Mouse (Mus musculus): ENCODE data around the gene Lig3. TPM values are rescaled to one million over a fixed set of nuclear protein-coding genes. Genes with fewer than 3 reads are reported as not detected.

Lig3 gene
- 19.8 and 21.5 TPM in 2 replicates for polyA plus RNA-seq (2015; fragmentation: Nextera tagmentation; extraction: Ambion mirVana)

DNA sequence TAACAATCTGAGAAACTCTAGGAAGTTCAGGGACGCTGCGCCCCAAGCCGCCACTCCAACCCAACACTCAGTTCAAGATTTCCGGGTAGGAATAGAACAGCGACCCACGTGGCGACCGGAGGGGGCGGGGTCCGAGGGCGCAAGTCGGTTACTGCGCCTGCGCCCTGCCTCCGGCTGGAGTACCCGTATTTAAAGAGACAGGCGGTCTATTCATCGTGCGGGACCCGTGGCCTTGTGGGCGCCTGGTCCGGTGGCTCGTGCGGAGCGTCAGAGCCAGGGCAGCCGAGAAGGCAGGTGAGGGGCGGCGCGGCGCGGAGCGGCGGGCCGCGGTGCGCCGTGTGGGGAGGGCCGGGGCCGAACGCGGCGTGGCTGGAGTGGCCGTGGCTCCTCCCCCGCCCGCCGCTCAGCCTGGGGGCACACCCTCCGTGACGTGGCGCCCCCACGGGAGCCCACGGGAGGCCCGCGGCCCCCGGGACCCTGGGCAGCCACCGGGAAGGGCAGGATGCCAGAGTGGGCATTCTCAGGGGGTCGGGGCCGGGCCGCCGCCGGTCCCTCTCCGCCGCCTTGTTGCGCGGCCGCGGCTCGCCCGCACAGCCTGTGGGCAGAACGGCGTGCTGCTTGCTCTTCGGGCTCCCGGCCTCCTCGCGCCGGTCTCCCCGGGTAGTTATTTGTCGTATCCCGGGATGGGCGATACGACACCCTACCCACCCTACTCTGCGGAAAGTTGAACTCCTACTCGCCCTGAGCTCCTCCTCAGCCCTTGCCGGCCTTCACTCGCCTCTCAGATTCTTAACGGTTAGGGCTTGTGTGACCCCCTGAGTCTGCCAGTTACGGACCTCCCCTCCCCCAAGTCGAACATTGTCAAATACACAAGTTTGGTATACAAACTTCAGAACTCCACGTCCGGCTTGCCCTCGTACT, at the start of gene Lig3:
Gene Lig3, plus strand, starts transcription at position 126 of the 921 bp plus-strand sequence.
- DNase-seq (ENCODE audit: low spot score): peak; percentile 94

- DNase-seq (ENCODE audit: low spot score): no peak
Observed at GRCm38 (mm10) chr11:82734227-82734626, 46.7 kb upstream of the Lig3 start.

DNA sequence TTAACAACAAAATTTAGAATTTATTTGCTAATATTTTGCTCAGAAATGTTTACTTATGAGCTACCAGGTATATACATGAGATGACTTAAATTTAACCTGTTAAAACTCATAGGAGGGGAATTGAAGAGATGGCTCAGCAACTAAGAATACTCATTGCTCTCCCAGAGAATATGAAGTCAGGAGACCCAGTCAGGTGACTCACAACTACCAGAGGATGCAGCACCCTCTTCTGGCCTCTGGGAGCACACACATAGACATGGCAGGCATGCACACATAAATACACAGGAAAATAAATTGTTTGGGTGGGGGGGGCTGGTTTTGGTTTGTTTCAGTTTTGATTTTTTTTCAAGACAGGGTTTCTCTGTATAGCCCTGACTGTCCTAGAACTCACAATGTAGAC, 41.9 kb upstream of the Lig3 start:
- no peak for DNase-seq (ENCODE audit: low spot score)

DNA sequence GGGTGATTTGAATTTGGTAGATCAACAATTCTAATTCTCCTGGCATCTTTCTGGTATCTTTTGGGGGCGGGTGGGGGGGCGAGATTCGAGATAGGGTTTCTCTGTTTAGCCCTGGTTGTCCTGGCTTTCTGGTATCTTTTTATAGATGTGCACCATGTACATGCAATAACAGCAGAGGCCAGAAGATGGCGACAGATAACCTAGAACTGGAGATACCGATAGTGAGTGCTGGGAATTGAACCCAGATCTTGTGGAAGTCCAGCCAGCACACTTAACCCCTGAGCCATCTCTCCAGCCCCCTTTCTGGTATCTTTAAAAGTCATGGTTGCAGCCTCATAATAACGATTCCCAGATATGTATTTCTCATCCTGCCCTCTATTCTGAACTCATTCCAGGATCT, 34.8 kb upstream of the Lig3 start:
- DNase-seq (ENCODE audit: low spot score): peak; percentile 62

GRCm38 (mm10) chr11:82746857-82747366, 34.0 kb upstream of the Lig3 start:
- DNase-seq (ENCODE audit: low spot score): peak; percentile 63

GRCm38 (mm10) chr11:82752349-82753115, 28.4 kb upstream of the Lig3 start:
- no peak for DNase-seq (ENCODE audit: low spot score)

GRCm38 (mm10) chr11:82755919-82756318, 25.0 kb upstream of the Lig3 start:
- DNase-seq (ENCODE audit: low spot score): no peak

DNA sequence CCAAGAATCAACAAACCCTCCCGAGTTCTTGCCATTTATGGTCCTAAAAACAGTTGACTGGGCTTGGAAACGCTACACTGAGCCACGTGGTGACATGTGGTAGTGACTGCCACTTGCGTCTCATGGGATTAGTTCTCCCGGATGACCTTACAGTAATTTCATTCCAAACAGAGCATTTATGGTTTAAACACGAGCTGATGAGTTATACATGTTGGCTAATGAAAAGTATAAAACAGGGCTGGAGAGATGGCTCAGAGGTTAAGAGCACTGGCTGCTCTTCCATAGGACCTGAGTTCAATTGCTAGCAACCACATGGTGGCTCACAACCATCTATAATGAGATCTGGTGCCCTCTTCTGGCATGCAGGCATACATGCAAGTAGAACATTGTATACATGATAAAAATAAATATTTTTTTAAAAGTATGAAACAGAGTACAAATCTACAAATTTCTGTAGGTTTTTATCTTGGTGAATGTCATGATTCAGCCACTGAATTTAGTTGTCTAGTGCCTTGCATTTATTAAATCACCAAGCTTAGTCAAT, 18.6 kb upstream of the Lig3 start:
- no peak for DNase-seq (ENCODE audit: low spot score)

GRCm38 (mm10) chr11:82763261-82763660, 17.6 kb upstream of the Lig3 start:
- peak; percentile 40 for DNase-seq (ENCODE audit: low spot score)

GRCm38 (mm10) chr11:82763742-82764437, 17.0 kb upstream of the Lig3 start, which contains the start of the genes Cct6b and Zfp830:
Gene Cct6b (minus strand): TSS chr11:82764321.
Gene Zfp830 (plus strand): TSS chr11:82764345.
- DNase-seq (ENCODE audit: low spot score): peak; percentile 94

DNA sequence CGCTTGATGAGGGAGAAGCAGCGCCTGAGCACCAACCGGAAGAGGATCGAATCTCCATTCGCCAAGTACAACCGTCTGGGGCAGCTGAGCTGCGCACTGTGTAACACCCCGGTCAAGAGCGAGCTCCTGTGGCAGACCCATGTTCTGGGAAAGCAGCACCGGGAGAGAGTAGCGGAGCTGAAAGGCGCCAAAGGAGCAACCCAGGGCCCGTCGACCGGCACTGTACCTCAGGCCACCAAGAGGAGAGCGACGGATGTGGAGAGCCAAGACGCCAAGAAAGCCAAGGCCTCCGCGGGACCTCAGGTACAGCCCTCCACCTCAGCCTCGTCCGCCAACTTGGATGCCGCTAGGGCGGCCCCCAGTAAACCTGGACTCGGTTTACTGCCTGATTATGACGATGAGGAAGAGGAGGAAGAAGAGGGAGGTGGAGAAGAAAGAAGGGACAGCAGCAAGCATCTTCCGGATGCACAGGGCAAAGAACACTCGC, 16.4 kb upstream of the Lig3 start:
- DNase-seq (ENCODE audit: low spot score): no peak

GRCm38 (mm10) chr11:82780134-82780533, 774 bp upstream of the Lig3 start:
- DNase-seq (ENCODE audit: low spot score): no peak

- no peak for DNase-seq (ENCODE audit: low spot score)
Observed at GRCm38 (mm10) chr11:82782197-82782596, 1.3 kb downstream of the Lig3 start.

- no peak for DNase-seq (ENCODE audit: low spot score)
Observed at GRCm38 (mm10) chr11:82783453-82783852, 2.5 kb downstream of the Lig3 start.

DNA sequence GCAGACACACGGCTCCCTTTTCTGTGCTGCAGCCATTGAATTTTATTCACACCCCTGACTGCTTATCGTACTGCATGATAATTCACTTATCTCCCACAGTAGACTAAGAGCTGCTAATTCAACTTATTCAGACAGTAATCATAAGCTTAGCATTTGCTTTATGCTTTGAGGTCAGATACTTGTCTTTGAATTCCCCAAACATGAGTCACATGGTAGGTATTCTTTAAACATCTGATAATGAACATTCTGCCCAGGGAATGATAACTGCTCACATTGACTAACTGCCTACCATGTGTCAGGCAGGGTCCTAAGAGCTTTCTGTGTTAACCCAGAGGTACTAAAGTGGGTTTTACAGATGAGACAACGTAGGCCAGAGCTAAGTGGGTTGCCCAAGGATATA, 25.7 kb downstream of the Lig3 start:
- no peak for DNase-seq (ENCODE audit: low spot score)

DNA sequence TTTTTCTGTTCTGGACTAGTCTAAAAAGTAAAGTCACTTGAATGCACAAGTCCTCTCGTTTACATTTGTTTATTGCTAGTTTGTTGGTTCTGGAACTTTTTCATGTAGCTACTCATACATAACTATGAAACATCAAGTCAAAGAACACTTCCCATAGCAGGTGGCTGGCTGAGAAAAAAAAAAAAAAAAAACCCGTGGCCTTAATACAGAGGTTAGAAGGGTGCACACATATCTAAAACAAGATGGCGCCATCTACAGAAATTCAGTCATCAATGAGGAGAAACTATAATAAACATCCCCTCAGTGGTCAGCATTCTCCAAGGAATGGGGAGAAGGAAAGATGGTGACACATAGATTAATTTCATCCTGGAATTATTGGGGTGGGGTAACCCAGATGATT, 26.5 kb downstream of the Lig3 start:
- no peak for DNase-seq (ENCODE audit: low spot score)

DNA sequence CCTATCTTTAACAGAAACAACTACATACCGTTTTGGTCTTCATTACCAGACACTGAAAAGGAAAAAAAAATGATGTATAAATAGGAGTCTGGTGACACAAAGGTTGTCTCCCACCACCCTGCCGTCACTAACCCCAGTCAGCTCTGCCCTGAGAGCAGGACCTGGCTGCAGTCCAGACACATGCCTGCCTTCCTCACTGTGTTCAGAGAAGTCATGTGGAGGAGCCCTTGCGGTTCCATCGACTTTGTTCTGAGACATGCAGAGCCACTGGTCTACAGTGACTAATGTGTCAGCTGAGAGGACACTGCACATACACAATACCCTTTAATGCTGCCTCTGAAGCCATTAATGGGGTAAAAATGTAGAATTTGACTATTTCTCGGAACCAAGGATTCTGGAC, 27.6 kb downstream of the Lig3 start:
- no peak for DNase-seq (ENCODE audit: low spot score)

DNA sequence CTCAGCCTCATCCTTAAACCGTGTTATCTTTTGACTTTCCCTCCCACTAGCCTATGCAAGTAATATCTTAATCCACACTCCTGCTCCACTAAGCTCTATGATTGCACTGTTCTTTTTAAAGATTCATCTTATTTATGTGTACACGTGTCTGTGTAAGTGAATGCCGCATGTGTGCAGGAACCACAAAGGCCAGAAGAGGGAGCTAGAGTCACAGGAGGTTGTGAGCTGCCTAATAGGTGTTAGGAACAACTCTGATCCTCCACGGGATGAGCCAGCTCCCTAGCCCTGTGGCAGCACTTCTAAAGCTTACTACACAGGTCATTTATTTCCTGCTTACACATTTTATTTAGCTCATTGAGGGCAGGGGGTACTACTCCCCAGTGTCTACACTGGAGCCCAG, 38.4 kb downstream of the Lig3 start:
- DNase-seq (ENCODE audit: low spot score): peak; percentile 82

GRCm38 (mm10) chr11:82820788-82821456, 40.0 kb downstream of the Lig3 start:
- no peak for DNase-seq (ENCODE audit: low spot score)

DNA sequence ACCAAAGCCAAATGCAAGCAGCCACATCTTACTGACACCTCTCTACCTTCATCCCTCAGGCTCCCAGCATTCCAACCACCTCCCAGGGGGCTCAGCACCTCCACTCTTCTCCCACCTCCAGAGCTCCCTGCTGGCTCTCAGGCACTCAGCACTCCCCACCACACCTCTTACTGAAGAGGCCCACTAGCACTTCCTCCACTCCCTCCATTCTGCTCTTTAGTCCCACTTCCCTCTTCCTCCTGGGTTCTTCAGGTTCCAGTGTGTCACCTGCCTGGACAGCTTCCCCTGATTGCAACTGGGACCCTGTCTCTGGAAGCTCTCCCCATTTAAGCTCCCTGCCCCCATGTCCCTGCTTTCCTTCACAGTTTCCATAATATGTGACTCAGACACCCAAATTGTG, 45.9 kb downstream of the Lig3 start:
- DNase-seq (ENCODE audit: low spot score): no peak

Measured in thymus, postnatal 0 days (tissue).